Mouse (Mus musculus): ENCODE results near the gene Rpl10a. TPM values are rescaled to one million over a fixed set of nuclear protein-coding genes. Genes with fewer than 3 reads are reported as not detected.

Gene Rpl10a
- total and polyA plus RNA-seq, 3 experiments = 2,044 to 2,803 TPM; not detected in 1

DNA sequence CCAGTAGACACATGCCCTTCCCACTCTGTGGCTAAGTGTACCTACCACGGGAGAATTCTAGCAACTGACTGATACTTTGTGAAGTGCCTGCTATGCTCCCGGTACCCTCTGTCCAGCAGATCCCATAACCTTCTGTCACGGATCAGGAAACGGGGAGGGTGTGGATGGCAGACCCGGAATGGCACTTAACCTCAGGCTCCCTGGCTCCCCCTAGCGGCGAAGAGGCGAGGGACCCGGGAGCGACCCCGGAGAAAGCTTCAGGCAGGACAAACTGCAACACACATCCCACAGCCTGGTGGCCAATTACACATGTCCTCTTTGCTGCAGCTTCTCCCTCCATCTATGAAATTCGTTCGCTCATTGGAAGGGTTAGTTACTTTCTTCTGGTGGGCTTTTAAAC is 40.2 kb downstream of the Rpl10a start (continued):
- peak; percentile 52 for TF ChIP-seq RAD21 (IDR thresholded peaks at IDR 0.05; ENCODE audit: low read depth, low read length)

GRCm38 (mm10) chr17:28369056-28369455 is 40.8 kb downstream of the Rpl10a start:
- no peak overlapping the region for H3K9ac ChIP-seq (ENCODE audit: control insufficient read depth, low read depth, low read length, poor library complexity, severe bottlenecking)

DNA sequence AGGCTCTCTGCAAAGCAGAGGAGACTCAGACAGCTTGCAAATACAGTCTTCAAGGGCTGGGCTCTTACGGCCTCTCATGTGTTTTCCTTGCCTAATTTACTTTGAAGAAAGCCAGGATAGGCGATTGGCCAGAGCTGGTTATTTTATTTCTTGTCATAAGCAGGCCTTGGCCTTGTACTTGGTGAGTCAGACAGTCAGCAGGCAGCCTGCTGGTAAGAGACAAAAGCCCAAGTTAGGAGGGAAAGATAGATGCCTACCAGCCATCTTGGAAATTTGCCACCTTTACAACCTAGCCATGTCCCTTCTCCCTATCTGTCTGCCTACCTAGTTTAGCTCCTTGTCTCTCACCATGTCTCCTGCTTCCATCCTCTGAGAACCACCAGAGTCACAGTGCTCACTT is 43.0 kb downstream of the Rpl10a start:
- no peaks in the 10 kb centered on the region for H3K9me3 ChIP-seq (replicated peaks; ENCODE audit: insufficient read depth, low read length)
- no peak overlapping the region for H3K4me3 ChIP-seq (ENCODE audit: control insufficient read depth in 1 of 2, insufficient read depth in 1 of 2, low read depth in 2 of 2, low read length in 2 of 2)
- DNase-seq (ENCODE audit: low read depth, low spot score) = no peak
- H3K36me3 ChIP-seq (ENCODE audit: control insufficient read depth in 1 of 2, insufficient read depth in 2 of 2, low read length in 2 of 2) = peaks cover 0 to 8% of the 10 kb centered on the region in 2 experiments; a peak in 2 of 4 replicates
- no peak overlapping the region for H3K27ac ChIP-seq (ENCODE audit: control insufficient read depth, low read depth, low read length)
- TF ChIP-seq CHD1 (IDR thresholded peaks at IDR 0.05; ENCODE audit: low read depth, low read length) (no peak), POLR2A (IDR thresholded peaks at IDR 0.05; ENCODE audit: control insufficient read depth in 1 of 2, insufficient read depth in 1 of 2, low read depth in 1 of 2, low read length in 2 of 2, poor library complexity in 1 of 2) (no peak), ZNF384 (IDR thresholded peaks at IDR 0.05; ENCODE audit: low read depth, low read length) (no peak), E2F4 (IDR thresholded peaks at IDR 0.05; ENCODE audit: borderline replicate concordance, low read depth, low read length) (no peak), GATA1 (IDR thresholded peaks at IDR 0.05; ENCODE audit: low read depth, low read length) (no peak), UBTF (IDR thresholded peaks at IDR 0.05; ENCODE audit: borderline replicate concordance, insufficient read depth, low read depth, low read length) (no peak), CTCF (IDR thresholded peaks at IDR 0.05 in 2 of 3, conservative IDR thresholded peaks at IDR 0.05 in 1 of 3; ENCODE audit: control insufficient read depth in 1 of 3, insufficient read depth in 1 of 3, low read depth in 2 of 3, low read length in 3 of 3, poor library complexity in 1 of 3, severe bottlenecking in 1 of 3) (no peak), KAT2A (conservative IDR thresholded peaks at IDR 0.05; ENCODE audit: low read depth, low read length) (no peak), SMC3 (IDR thresholded peaks at IDR 0.05; ENCODE audit: low read depth, low read length) (no peak), MYC (IDR thresholded peaks at IDR 0.05; ENCODE audit: low read depth, low read length) (no peak), RCOR1 (IDR thresholded peaks at IDR 0.05; ENCODE audit: low read depth, low read length) (no peak), ZKSCAN1 (IDR thresholded peaks at IDR 0.05; ENCODE audit: low read depth, low read length) (no peak), ELF1 (IDR thresholded peaks at IDR 0.05; ENCODE audit: low read depth, low read length) (no peak), JUND (IDR thresholded peaks at IDR 0.05; ENCODE audit: low read depth, low read length) (no peak), POLR2AphosphoS5 (IDR thresholded peaks at IDR 0.05; ENCODE audit: borderline replicate concordance, low read depth, low read length) (no peak), HCFC1 (IDR thresholded peaks at IDR 0.05; ENCODE audit: low read depth, low read length) (no peak), EP300 (IDR thresholded peaks at IDR 0.05; ENCODE audit: low read depth in 1 of 2, low read length in 2 of 2) (no peak)
- no peaks in the 10 kb centered on the region for H3K79me2 ChIP-seq (ENCODE audit: control insufficient read depth, insufficient read depth, low read length, poor library complexity)
- H3K9ac ChIP-seq (ENCODE audit: control insufficient read depth, low read depth, low read length, poor library complexity, severe bottlenecking) = no peak overlapping the region
- peaks cover 0 to 25% of the 10 kb centered on the region in 2 experiments; a peak in 3 of 4 replicates for H3K4me1 ChIP-seq (ENCODE audit: control insufficient read depth in 1 of 2, insufficient read depth in 2 of 2, low read length in 2 of 2)
- H3K27me3 ChIP-seq (ENCODE audit: control insufficient read depth in 1 of 2, insufficient read depth in 2 of 2, low read length in 2 of 2) = no peaks in the 10 kb centered on the region

More at GRCm38 (mm10) chr17:28369056-28369455, 40.8 kb downstream of the Rpl10a start:
- 0 out of 4 replicates have a peak, but pooled peaks cover 0 to under 1% of the 10 kb centered on the region in 2 experiments for H3K36me3 ChIP-seq (ENCODE audit: control insufficient read depth in 1 of 2, insufficient read depth in 2 of 2, low read length in 2 of 2)
- peaks cover 0 to 6% of the 10 kb centered on the region in 2 experiments; a peak in 2 of 4 replicates for H3K4me1 ChIP-seq (ENCODE audit: control insufficient read depth in 1 of 2, insufficient read depth in 2 of 2, low read length in 2 of 2)
- no peak overlapping the region for H3K4me3 ChIP-seq (ENCODE audit: control insufficient read depth in 1 of 2, insufficient read depth in 1 of 2, low read depth in 2 of 2, low read length in 2 of 2)
- no peaks in the 10 kb centered on the region for H3K27me3 ChIP-seq (ENCODE audit: control insufficient read depth in 1 of 2, insufficient read depth in 2 of 2, low read length in 2 of 2)
- TF ChIP-seq NELFE (IDR thresholded peaks at IDR 0.05; ENCODE audit: low read depth, low read length) (no peak), TAL1 (IDR thresholded peaks at IDR 0.05; ENCODE audit: low read length) (no peak), E2F4 (IDR thresholded peaks at IDR 0.05; ENCODE audit: borderline replicate concordance, low read depth, low read length) (no peak), MXI1 (IDR thresholded peaks at IDR 0.05; ENCODE audit: low read depth, low read length) (no peak), GATA1 (IDR thresholded peaks at IDR 0.05; ENCODE audit: low read depth, low read length) (no peak), HCFC1 (IDR thresholded peaks at IDR 0.05; ENCODE audit: low read depth, low read length) (no peak), USF2 (IDR thresholded peaks at IDR 0.05; ENCODE audit: borderline replicate concordance in 1 of 2, insufficient read depth in 1 of 2, low read depth in 1 of 2, low read length in 2 of 2) (no peak), POLR2A (IDR thresholded peaks at IDR 0.05; ENCODE audit: control insufficient read depth in 1 of 2, insufficient read depth in 1 of 2, low read depth in 1 of 2, low read length in 2 of 2, poor library complexity in 1 of 2) (no peak), ZMIZ1 (IDR thresholded peaks at IDR 0.05; ENCODE audit: low read depth, low read length) (no peak), ZNF384 (IDR thresholded peaks at IDR 0.05; ENCODE audit: low read depth, low read length) (no peak), RCOR1 (IDR thresholded peaks at IDR 0.05; ENCODE audit: low read depth, low read length) (no peak), CTCF (IDR thresholded peaks at IDR 0.05 in 2 of 3, conservative IDR thresholded peaks at IDR 0.05 in 1 of 3; ENCODE audit: control insufficient read depth in 1 of 3, insufficient read depth in 1 of 3, low read depth in 2 of 3, low read length in 3 of 3, poor library complexity in 1 of 3, severe bottlenecking in 1 of 3) (no peak), MYC (IDR thresholded peaks at IDR 0.05; ENCODE audit: low read depth, low read length) (no peak), TBP (IDR thresholded peaks at IDR 0.05; ENCODE audit: low read depth, low read length) (no peak), KAT2A (conservative IDR thresholded peaks at IDR 0.05; ENCODE audit: low read depth, low read length) (no peak), ZC3H11A (IDR thresholded peaks at IDR 0.05; ENCODE audit: low read depth, low read length) (no peak), SMC3 (IDR thresholded peaks at IDR 0.05; ENCODE audit: low read depth, low read length) (no peak)
- no peaks in the 10 kb centered on the region for H3K9me3 ChIP-seq (replicated peaks; ENCODE audit: insufficient read depth, low read length)
- H3K27ac ChIP-seq (ENCODE audit: control insufficient read depth, low read depth, low read length) = no peak overlapping the region
- DNase-seq (ENCODE audit: low read depth, low spot score) = no peak
- no peaks in the 10 kb centered on the region for H3K79me2 ChIP-seq (ENCODE audit: control insufficient read depth, insufficient read depth, low read length, poor library complexity)
